ENCODE assay signal across 35 mouse cellular contexts in the genomic region with DNA sequence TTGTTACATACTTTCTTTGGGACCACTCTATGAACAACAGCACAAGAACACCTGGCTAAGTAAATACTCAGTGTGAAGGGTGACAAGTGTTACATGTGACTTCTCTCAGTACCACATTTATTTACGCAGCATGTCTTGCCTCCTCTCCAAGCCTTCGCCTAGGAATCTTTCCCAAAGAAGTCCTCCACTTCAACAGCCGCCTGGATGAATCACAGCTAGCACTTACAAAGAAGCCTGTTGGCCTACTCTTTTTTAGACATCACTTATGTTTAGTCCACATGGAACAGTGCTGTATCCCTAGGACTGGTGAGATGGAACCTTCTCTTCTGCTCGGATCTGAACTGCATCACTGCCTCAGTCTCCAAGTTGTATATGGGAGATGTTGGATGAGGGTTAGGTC.
"Had no signal": no experiment of that assay in that cellular context is flagged by ENCODE, and none has a peak within 500 bp of the region (broad histone marks: within the 10 kb centered on the region; RNA-seq: fewer than 3 reads in every experiment).

No protein-coding gene starts in this region.

- H3K27ac ChIP-seq: heart, embryonic 10.5 days; heart, embryonic 13.5 days; heart, embryonic 15.5 days; hindbrain, embryonic 10.5 days; hindbrain, embryonic 12.5 days; hindbrain, embryonic 13.5 days; hindbrain, embryonic 14.5 days; hindbrain, embryonic 15.5 days; hindbrain, postnatal 0 days; intestine, embryonic 15.5 days; kidney, embryonic 15.5 days; kidney, postnatal 0 days; layer of hippocampus, adult 2 months; left cerebral cortex, adult 2 months had no signal

- H3K4me1 ChIP-seq: heart, embryonic 10.5 days; heart, embryonic 12.5 days; heart, embryonic 13.5 days; heart, embryonic 15.5 days; hindbrain, embryonic 10.5 days; hindbrain, embryonic 12.5 days; hindbrain, embryonic 13.5 days; hindbrain, embryonic 15.5 days; intestine, embryonic 15.5 days; kidney, embryonic 15.5 days had no signal

- ATAC-seq: hindbrain, embryonic 16.5 days; hindbrain, postnatal 0 days; inflammation-experienced regulatory T-cells, adult 6 months; intestine, embryonic 15.5 days; intestine, embryonic 16.5 days; intestine, postnatal 0 days had no signal

- H3K36me3 ChIP-seq: heart, embryonic 10.5 days; heart, embryonic 12.5 days; heart, embryonic 13.5 days; heart, embryonic 15.5 days; hindbrain, embryonic 10.5 days; hindbrain, embryonic 12.5 days; hindbrain, embryonic 13.5 days; hindbrain, embryonic 15.5 days; intestine, embryonic 15.5 days; kidney, embryonic 15.5 days had no signal

- H3K4me2 ChIP-seq: heart, embryonic 11.5 days; heart, embryonic 12.5 days; heart, embryonic 13.5 days; heart, embryonic 15.5 days; hindbrain, embryonic 12.5 days; hindbrain, embryonic 13.5 days; hindbrain, embryonic 14.5 days; hindbrain, embryonic 15.5 days; intestine, embryonic 15.5 days; kidney, embryonic 15.5 days had no signal

- H3K27me3 ChIP-seq: heart, embryonic 12.5 days; heart, embryonic 13.5 days; heart, embryonic 15.5 days; hindbrain, embryonic 12.5 days; hindbrain, embryonic 13.5 days; hindbrain, embryonic 15.5 days; intestine, embryonic 15.5 days; kidney, embryonic 15.5 days had no signal

- H3K9ac ChIP-seq: heart, embryonic 12.5 days; heart, embryonic 13.5 days; heart, embryonic 15.5 days; hindbrain, embryonic 12.5 days; hindbrain, embryonic 13.5 days; hindbrain, embryonic 14.5 days; hindbrain, embryonic 15.5 days; intestine, embryonic 15.5 days; kidney, embryonic 15.5 days had no signal

- H3K9me3 ChIP-seq: heart, embryonic 10.5 days; heart, embryonic 12.5 days; heart, embryonic 13.5 days; heart, embryonic 15.5 days; hindbrain, embryonic 10.5 days; hindbrain, embryonic 12.5 days; hindbrain, embryonic 13.5 days; hindbrain, embryonic 15.5 days; intestine, embryonic 15.5 days; kidney, embryonic 15.5 days had no signal

- H3K4me3 ChIP-seq: heart, embryonic 10.5 days; heart, embryonic 12.5 days; heart, embryonic 13.5 days; heart, embryonic 15.5 days; hindbrain, embryonic 10.5 days; hindbrain, embryonic 12.5 days; hindbrain, embryonic 13.5 days; hindbrain, embryonic 15.5 days; intestine, embryonic 15.5 days; kidney, embryonic 15.5 days; layer of hippocampus, adult 2 months; left cerebral cortex, adult 2 months had no signal

- DNase-seq: heart, postnatal 10 days; heart, postnatal 14 days; heart, postnatal 36 days; heart, postnatal 4 days; kidney, adult 11 months; kidney, adult 18-20 months; kidney, adult 2 months; kidney, adult 8-10 months; kidney, adult 9 months; kidney, postnatal 10 days; kidney, postnatal 14 days; kidney, postnatal 25 days; kidney, postnatal 4 days; layer of hippocampus, adult 9-11 months; layer of hippocampus, postnatal 36 days had no signal
